Mouse (Mus musculus) forebrain, embryonic 12.5 days (tissue): ENCODE results near the gene Dst. TPM values are rescaled to one million over a fixed set of nuclear protein-coding genes. Genes with fewer than 3 reads are reported as not detected.

Source experiments
- ATAC-seq: fragments of 200-750 bp; cut with Nextera tagmentation; 2 replicates; pipeline ENCODE4 v1.8.0; 2017; ENCODE audit warnings: moderate TSS enrichment; ENCODE audit not compliant: low FRiP score
- H3K27ac ChIP-seq: fragments of 300-500 bp; sonication (generic); 2 replicates; pipeline ENCODE4 v1.5.1; 2016; ENCODE audit warnings: mild to moderate bottlenecking
- H3K27me3 ChIP-seq: fragments of 300-500 bp; sonication (generic); 2 replicates; pipeline ENCODE4 v1.6.1; 2016; ENCODE audit warnings: mild to moderate bottlenecking
- H3K36me3 ChIP-seq: fragments of 300-500 bp; sonication (generic); replicated peaks from 2 replicates; pipeline ENCODE4 v1.6.1; 2016; ENCODE audit warnings: mild to moderate bottlenecking
- H3K4me1 ChIP-seq: fragments of 300-500 bp; sonication (generic); 2 replicates; pipeline ENCODE4 v1.6.1; 2016
- H3K4me2 ChIP-seq: fragments of 300-500 bp; sonication (generic); 2 replicates; pipeline ENCODE4 v1.6.1; 2016; ENCODE audit warnings: mild to moderate bottlenecking, moderate library complexity
- H3K4me3 ChIP-seq: fragments of 300-500 bp; sonication (generic); replicated peaks from 2 replicates; pipeline ENCODE4 v1.5.1; 2016; ENCODE audit warnings: mild to moderate bottlenecking
- H3K9ac ChIP-seq: fragments of 300-500 bp; sonication (generic); 2 replicates; pipeline ENCODE4 v1.6.1; 2016; ENCODE audit warnings: mild to moderate bottlenecking
- H3K9me3 ChIP-seq: fragments of 300-500 bp; sonication (generic); 2 replicates; pipeline ENCODE4 v1.6.1; 2016
- WGBS: fragments of 180-500 bp; shearing (Covaris S2); methylation state at CpG from one replicate; pipeline ENCODE4 v1.1.7; 2016; 5-methylcytosine and 5-hydroxymethylcytosine counted together
- polyA plus RNA-seq: library from polyadenylated mRNA; unstranded; fragments of >200 nt; fragmentation: Nextera tagmentation; extraction: Ambion mirVana; gene quantifications from 2 replicates; pipeline ENCODE4 v1.2.1, GENCODE M21; 2016

Gene Dst
- polyA plus RNA-seq, 1 experiment from 2014 or later: 30.8 TPM

DNA sequence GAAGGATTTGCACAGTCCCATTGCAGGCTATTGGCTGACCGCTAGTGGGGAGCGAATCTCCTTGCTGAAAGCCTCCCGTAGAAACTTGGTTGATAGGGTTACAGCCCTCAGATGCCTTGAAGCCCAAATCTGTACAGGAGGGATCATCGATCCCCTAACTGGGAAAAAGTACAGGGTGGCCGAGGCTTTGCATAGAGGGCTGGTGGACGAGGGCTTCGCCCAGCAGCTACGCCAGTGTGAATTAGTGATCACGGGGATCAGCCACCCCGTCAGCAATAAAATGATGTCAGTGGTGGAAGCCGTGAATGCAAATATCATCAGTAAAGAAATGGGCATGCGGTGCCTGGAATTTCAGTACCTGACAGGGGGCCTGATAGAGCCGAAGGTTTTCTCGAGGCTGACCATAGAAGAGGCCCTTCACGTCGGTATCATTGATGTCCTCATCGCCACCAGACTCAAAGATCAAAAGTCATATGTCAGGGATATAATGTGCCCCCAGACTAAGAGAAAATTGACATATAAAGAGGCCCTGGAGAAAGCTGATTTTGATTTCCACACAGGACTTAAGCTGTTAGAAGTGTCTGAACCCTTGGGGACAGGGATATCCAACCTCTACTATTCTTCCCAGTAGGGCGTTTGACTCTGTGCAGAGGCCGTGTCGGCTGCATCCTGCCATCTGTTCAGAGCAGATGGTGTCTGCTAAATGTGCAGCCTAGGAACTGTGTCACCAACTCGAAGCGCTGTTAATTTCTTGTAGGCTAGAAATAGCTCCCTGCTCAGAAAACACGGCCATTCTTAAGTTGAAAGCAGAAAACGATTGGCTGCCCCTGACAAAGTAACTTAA, 274.6 kb downstream of the Dst start:
- Histone ChIP-seq H3K36me3 (peaks cover 40% of the 10 kb centered on the region), H3K9ac (no peak overlapping the region), H3K27ac (peak overlapping the region; percentile 76; the same call in 1 of the 2 replicates), H3K4me3 (no peak overlapping the region), H3K27me3 (no peaks in the 10 kb centered on the region), H3K4me1 (peaks cover 24% of the 10 kb centered on the region), H3K4me2 (no peak overlapping the region), H3K9me3 (no peaks in the 10 kb centered on the region)
- peak; percentile 81 for ATAC-seq
- WGBS: 80% methylated on average over 24 of the region's 24 CpGs

DNA sequence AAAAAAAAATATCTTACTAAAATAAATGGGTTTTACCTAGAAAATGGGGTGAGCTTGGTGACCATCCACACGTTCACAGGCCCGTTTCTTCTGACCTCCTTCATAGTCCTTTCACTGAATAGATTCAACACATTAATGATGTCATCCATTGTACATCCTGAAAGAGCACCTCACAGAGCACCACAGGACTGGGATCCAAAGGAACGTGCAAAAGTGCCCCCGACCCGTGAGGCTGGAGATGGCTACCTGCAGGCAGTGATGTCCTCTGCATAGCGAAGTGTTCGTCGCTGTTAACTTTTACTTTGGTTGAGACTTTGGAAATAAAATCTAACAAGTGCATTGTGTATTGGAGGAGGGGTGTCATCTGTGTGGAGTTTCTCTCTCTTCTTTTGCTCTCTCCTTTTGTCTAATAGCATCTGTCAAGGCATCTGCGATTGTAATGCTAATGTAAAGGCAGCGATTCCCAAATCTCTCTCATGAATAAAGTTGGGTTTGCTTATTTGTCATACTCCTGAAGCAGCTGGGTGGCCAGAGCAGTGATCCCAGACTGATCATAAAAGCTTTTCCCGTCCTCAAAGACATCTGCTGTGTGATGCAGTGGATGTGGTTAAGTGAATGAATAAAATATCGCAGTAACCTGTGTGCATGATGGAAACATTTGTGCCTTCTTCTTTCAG, 275.4 kb downstream of the Dst start:
- ATAC-seq: peak; percentile 40
- Histone ChIP-seq H3K27me3 (no peaks in the 10 kb centered on the region), H3K9ac (no peak overlapping the region), H3K9me3 (no peaks in the 10 kb centered on the region), H3K4me3 (no peak overlapping the region), H3K36me3 (peaks cover 33% of the 10 kb centered on the region), H3K4me1 (peaks cover 24% of the 10 kb centered on the region), H3K4me2 (no peak overlapping the region), H3K27ac (peak overlapping the region; percentile 76)
- 62% methylated on average over 12 of the region's 12 CpGs for WGBS

DNA sequence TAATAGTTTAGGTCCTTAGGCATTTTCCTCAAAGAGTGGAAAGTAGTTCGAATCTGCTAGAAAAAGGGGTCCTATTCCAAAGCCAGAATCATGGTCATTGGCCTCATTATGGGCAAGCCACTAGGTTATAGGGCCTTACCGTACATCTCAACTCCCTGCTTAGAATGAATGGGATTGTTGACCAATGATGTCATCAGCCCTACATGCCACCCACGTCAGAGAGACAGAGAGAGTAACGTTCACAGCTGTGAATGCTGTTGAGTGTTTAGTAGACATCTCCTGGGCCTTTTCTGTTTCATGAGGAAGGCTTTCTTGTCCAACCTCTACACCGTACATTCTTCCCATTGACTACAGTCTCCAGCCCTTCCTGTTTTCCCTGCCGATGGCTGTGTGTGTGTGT, 276.2 kb downstream of the Dst start:
- H3K4me2 ChIP-seq: no peak overlapping the region
- 58% methylated on average over 6 of the region's 6 CpGs for WGBS
- H3K9ac ChIP-seq: no peak overlapping the region
- no peaks in the 10 kb centered on the region for H3K27me3 ChIP-seq
- peaks cover 24% of the 10 kb centered on the region for H3K4me1 ChIP-seq
- no peak overlapping the region for H3K27ac ChIP-seq
- ATAC-seq: peak; percentile 42; the same call in 1 of the 2 replicates
- H3K9me3 ChIP-seq: no peaks in the 10 kb centered on the region
- H3K4me3 ChIP-seq: no peak overlapping the region
- H3K36me3 ChIP-seq: peaks cover 24% of the 10 kb centered on the region

DNA sequence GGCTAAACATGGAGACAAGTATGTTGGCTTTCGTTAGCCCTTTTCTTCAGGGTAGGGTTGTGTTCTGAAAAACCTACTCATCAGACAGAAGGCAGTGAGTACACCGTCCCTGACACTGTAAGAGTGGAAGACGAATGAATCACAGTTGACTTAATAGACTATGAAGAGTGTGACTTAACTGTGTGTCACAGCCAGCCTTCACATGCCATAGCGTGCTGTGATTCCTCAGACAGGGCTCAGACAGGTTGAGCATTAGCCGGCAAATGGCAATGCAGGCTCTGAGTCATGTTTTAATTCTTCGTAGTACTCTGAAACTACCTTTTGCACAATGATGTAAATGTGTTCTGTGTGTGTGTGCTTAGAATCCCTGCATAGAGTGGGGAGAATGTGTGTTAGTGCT, 278.0 kb downstream of the Dst start:
- Histone ChIP-seq H3K4me1 (peaks cover 24% of the 10 kb centered on the region), H3K4me3 (no peak overlapping the region), H3K4me2 (no peak overlapping the region), H3K9ac (no peak overlapping the region), H3K27me3 (no peaks in the 10 kb centered on the region), H3K36me3 (peaks cover 18% of the 10 kb centered on the region), H3K9me3 (no peaks in the 10 kb centered on the region), H3K27ac (no peak overlapping the region)
- 90% methylated on average over 6 of the region's 6 CpGs for WGBS
- no peak for ATAC-seq

DNA sequence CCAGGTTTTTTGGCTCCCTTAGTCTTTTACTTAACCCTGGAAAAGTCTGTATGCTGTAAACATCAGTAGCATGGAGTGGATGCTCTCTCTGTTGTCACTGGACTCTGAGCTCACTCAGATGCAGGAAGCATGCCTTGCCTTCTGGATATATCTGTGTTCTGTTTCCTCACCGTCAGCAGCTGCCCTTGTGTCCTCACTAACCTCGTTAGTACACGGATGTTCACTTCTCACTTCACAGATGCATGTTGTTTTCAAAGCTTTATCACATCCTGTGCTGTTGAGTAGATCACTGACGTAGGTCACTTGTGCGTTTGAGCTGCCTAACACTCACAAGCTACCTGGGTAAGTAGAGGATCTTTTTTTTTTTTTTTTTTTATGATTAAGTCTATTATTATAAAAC, 279.5 kb downstream of the Dst start:
- no peak overlapping the region for H3K4me2 ChIP-seq
- WGBS: 58% methylated on average over 5 of the region's 5 CpGs

DNA sequence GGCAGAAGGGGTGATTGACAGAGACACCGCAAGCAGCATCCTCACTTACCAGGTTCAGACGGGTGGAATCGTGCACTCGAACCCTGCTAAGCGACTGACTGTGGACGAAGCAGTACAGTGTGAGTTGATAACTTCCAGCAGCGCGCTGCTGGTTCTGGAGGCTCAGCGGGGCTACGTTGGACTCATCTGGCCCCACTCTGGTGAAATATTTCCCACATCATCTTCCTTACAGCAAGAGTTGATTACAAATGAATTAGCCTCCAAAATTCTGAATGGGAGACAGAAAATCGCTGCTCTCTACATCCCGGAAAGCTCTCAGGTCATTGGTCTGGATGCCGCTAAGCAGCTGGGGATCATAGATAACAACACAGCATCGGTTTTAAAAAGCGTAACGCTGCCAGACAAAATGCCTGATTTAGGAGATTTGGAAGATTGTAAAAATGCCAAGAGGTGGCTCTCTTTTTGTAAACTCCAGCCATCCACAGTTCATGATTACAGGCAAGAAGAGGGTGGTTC, 280.8 kb downstream of the Dst start:
- H3K9me3 ChIP-seq: no peaks in the 10 kb centered on the region
- H3K27ac ChIP-seq: no peak overlapping the region
- WGBS: 95% methylated on average over 16 of the region's 16 CpGs
- no peak overlapping the region for H3K9ac ChIP-seq
- H3K36me3 ChIP-seq: peaks cover 29% of the 10 kb centered on the region
- H3K27me3 ChIP-seq: no peaks in the 10 kb centered on the region
- no peak overlapping the region for H3K4me3 ChIP-seq
- ATAC-seq: no peak
- H3K4me2 ChIP-seq: no peak overlapping the region
- peaks cover 7% of the 10 kb centered on the region for H3K4me1 ChIP-seq

More for the DNA sequence above, 279.5 kb downstream of the Dst start:
- no peaks in the 10 kb centered on the region for H3K27me3 ChIP-seq
- no peak for ATAC-seq
- H3K9me3 ChIP-seq: no peaks in the 10 kb centered on the region
- H3K4me1 ChIP-seq: peaks cover 20% of the 10 kb centered on the region
- H3K4me3 ChIP-seq: no peak overlapping the region
- no peak overlapping the region for H3K27ac ChIP-seq
- H3K36me3 ChIP-seq: peaks cover 20% of the 10 kb centered on the region; the same call in 1 of the 2 replicates
- no peak overlapping the region for H3K9ac ChIP-seq

DNA sequence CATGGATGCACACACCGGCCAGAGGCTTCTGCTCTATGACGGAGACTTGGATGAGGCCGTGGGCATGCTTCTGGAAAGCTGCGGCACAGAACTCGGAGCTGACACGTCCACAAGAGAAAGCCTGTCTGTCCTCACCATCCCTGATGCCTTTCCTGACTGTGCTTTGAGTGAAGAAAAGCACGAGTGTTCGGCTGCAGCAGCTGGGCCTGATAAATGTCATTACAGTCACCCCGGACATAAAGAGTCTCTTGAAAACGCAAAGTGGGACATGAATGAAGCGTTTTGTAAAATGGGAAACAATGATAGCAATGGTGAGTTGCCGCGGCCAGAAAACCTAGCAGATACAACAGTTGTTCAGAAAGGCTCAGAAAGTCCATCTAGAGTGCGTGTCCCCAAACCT, 281.3 kb downstream of the Dst start:
- WGBS: 84% methylated on average over 14 of the region's 14 CpGs
- ATAC-seq: no peak
- peaks cover 30% of the 10 kb centered on the region for H3K36me3 ChIP-seq

DNA sequence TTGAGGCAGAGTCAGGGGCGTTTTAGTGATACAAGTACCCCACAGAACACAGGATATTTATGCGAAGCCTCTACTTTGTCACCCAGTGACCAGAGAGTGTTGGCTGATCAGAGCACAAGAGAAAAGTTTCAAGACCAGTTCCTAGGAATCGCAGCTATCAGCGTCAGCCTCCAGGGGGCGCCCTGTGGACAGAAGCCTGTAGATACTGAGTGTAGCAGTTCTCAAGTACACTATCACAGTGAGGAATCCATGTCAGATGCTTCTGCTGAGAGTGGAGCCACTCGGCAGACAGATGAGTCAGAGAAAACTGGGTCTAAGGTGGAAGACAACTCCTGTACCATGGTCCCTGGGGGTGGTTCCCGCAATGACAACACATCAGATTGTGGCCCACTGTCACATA, 281.9 kb downstream of the Dst start:
- no peak overlapping the region for H3K4me2 ChIP-seq
- no peaks in the 10 kb centered on the region for H3K27me3 ChIP-seq
- no peak overlapping the region for H3K9ac ChIP-seq
- no peaks in the 10 kb centered on the region for H3K4me1 ChIP-seq
- ATAC-seq: no peak
- H3K36me3 ChIP-seq: peaks cover 30% of the 10 kb centered on the region
- WGBS: 63% methylated on average over 7 of the region's 7 CpGs
- H3K27ac ChIP-seq: no peak overlapping the region
- H3K9me3 ChIP-seq: no peaks in the 10 kb centered on the region
- no peak overlapping the region for H3K4me3 ChIP-seq

More for the DNA sequence above, 281.3 kb downstream of the Dst start:
- no peak overlapping the region for H3K4me2 ChIP-seq
- no peak overlapping the region for H3K27ac ChIP-seq
- H3K27me3 ChIP-seq: no peaks in the 10 kb centered on the region
- H3K4me3 ChIP-seq: no peak overlapping the region
- no peaks in the 10 kb centered on the region for H3K9me3 ChIP-seq
- H3K4me1 ChIP-seq: 0 out of 2 replicates have a peak, but pooled peaks cover 2% of the 10 kb centered on the region
- H3K9ac ChIP-seq: no peak overlapping the region

DNA sequence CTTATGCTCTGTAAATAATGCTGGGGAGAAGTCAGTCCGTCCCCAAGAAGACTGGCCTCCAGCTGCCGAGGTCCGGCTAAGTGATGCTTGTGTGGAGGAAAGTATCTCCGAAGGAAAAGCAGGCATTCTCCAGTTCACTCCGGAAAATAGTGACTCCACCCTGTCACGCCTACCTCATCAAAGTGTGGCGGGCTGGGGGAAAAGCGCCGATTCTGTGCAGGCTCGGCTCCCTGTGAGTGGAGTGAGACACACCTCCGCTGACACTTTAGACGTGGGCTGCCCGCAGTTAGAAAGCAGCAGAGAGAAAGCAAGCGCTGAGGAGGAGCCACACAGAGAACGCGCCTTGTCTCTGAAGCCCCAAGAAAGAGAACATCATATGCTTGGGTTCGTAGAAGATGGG, 284.1 kb downstream of the Dst start:
- no peaks in the 10 kb centered on the region for H3K4me1 ChIP-seq
- no peak overlapping the region for H3K4me3 ChIP-seq
- no peak overlapping the region for H3K9ac ChIP-seq
- H3K9me3 ChIP-seq: no peaks in the 10 kb centered on the region
- no peak overlapping the region for H3K27ac ChIP-seq
- H3K4me2 ChIP-seq: no peak overlapping the region
- 93% methylated on average over 17 of the region's 17 CpGs for WGBS
- ATAC-seq: no peak
- no peaks in the 10 kb centered on the region for H3K27me3 ChIP-seq
- peaks cover 44% of the 10 kb centered on the region for H3K36me3 ChIP-seq

DNA sequence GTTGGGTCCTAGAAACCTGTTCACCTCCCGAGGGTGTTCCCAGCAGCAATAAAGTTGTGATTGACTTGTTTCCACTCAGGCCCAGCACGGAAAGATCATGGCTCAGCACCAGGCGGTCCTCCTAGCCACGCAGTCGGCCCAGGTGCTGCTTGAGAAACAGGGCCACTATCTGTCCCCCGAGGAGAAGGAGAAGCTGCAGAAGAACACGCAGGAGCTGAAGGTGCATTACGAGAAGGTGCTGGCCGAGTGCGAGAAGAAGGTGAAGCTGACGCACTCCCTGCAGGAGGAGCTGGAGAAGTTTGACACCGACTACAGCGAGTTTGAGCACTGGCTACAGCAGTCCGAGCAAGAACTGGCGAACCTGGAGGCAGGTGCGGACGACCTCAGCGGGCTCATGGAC, 292.8 kb downstream of the Dst start:
- Histone ChIP-seq H3K4me1 (no peaks in the 10 kb centered on the region), H3K36me3 (peaks cover 63% of the 10 kb centered on the region), H3K27me3 (no peaks in the 10 kb centered on the region), H3K4me3 (no peak overlapping the region), H3K9ac (no peak overlapping the region), H3K9me3 (no peaks in the 10 kb centered on the region), H3K4me2 (no peak overlapping the region), H3K27ac (no peak overlapping the region)
- WGBS: 92% methylated on average over 18 of the region's 18 CpGs
- ATAC-seq: no peak

DNA sequence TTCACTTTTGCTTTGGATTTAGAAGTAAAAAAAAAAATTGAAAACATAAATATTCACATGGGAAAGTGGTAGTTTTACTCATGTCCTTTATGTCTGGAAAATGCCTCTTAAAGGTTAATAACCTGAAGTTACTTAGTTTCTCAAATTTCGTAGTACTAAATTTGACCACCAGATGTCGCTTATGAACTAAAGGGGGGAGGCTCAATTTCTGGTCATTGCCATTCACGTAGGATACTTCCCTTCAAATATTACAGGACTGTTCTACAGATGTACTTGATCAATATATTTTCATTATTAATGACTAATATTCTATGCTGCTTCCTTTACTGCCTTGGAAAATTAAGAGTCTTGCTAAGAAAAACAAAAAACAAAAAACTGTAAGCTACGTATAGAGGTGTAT, 293.5 kb downstream of the Dst start:
- Histone ChIP-seq H3K4me3 (no peak overlapping the region), H3K4me1 (no peaks in the 10 kb centered on the region), H3K9ac (no peak overlapping the region), H3K9me3 (no peaks in the 10 kb centered on the region), H3K27me3 (no peaks in the 10 kb centered on the region), H3K36me3 (peaks cover 60% of the 10 kb centered on the region), H3K4me2 (no peak overlapping the region), H3K27ac (no peak overlapping the region)
- no peak for ATAC-seq
- 43% methylated on average over 4 of the region's 4 CpGs for WGBS

DNA sequence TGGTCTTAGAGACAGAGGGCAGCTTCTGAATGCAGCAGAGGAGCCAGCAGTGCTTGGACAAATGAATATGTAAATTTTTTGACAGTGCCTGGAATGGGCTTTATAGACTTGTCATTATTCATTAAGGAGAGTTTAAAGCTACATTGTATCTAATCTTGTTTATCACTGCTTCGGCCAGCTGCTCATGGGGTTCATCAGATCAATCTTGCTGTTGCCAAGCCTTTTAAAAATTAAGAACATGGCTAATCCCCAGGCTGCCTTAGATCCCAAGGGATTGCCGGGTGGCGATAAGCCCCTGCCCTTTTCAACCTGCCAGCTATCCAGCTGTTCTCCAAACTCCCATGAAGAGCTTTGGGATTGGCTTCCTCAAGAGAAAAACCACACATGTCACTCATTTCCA, 303.7 kb downstream of the Dst start:
- no peak for ATAC-seq
- no peak overlapping the region for H3K9ac ChIP-seq
- H3K36me3 ChIP-seq: peaks cover 44% of the 10 kb centered on the region

More for the DNA sequence above, 303.7 kb downstream of the Dst start:
- no peak overlapping the region for H3K4me3 ChIP-seq
- H3K27me3 ChIP-seq: no peaks in the 10 kb centered on the region
- no peak overlapping the region for H3K4me2 ChIP-seq
- 64% methylated on average over 3 of the region's 3 CpGs for WGBS
- peaks cover 7% of the 10 kb centered on the region; the same call in 1 of the 2 replicates for H3K4me1 ChIP-seq
- no peaks in the 10 kb centered on the region for H3K9me3 ChIP-seq
- H3K27ac ChIP-seq: no peak overlapping the region
